Mouse (Mus musculus) limb, embryonic 12.5 days (tissue): Measurements from ENCODE around the gene Zfp292. TPM values are rescaled to one million over a fixed set of nuclear protein-coding genes. Genes with fewer than 3 reads are reported as not detected.

Experiments used
- ATAC-seq: fragments of 200-750 bp; cut with Nextera tagmentation; 2 replicates; pipeline ENCODE4 v1.8.0; 2017; ENCODE audit warnings: low read depth, moderate TSS enrichment; ENCODE audit not compliant: insufficient number of reproducible peaks, insufficient read depth, low FRiP score, low TSS enrichment
- H3K27ac ChIP-seq: fragments of 300-500 bp; sonication (generic); 2 replicates; pipeline ENCODE4 v1.5.1; 2016; ENCODE audit warnings: mild to moderate bottlenecking, moderate library complexity
- H3K27me3 ChIP-seq: fragments of 300-500 bp; sonication (generic); 2 replicates; pipeline ENCODE4 v1.6.1; 2016; ENCODE audit warnings: mild to moderate bottlenecking, moderate library complexity
- H3K36me3 ChIP-seq: fragments of 300-500 bp; sonication (generic); 2 replicates; pipeline ENCODE4 v1.6.1; 2016; ENCODE audit warnings: mild to moderate bottlenecking, moderate library complexity
- H3K4me1 ChIP-seq: fragments of 300-500 bp; sonication (generic); replicated peaks from 2 replicates; pipeline ENCODE4 v1.6.1; 2016
- H3K4me2 ChIP-seq: fragments of 300-500 bp; sonication (generic); 2 replicates; pipeline ENCODE4 v1.6.1; 2016; ENCODE audit warnings: mild to moderate bottlenecking, moderate library complexity
- H3K4me3 ChIP-seq: fragments of 300-500 bp; sonication (generic); replicated peaks from 2 replicates; pipeline ENCODE4 v1.5.1; 2016; ENCODE audit warnings: mild to moderate bottlenecking
- H3K9ac ChIP-seq: fragments of 300-500 bp; sonication (generic); replicated peaks from 2 replicates; pipeline ENCODE4 v1.6.1; 2016; ENCODE audit warnings: mild to moderate bottlenecking, moderate library complexity
- H3K9me3 ChIP-seq: fragments of 300-500 bp; sonication (generic); 2 replicates; pipeline ENCODE4 v1.6.1; 2016; ENCODE audit warnings: mild to moderate bottlenecking, moderate library complexity
- WGBS: fragments of 180-500 bp; shearing (Covaris S2); methylation state at CpG from one replicate; pipeline ENCODE4 v1.1.7; 2016; 5-methylcytosine and 5-hydroxymethylcytosine counted together
- polyA plus RNA-seq: library from polyadenylated mRNA; unstranded; fragments of >200 nt; fragmentation: Nextera tagmentation; extraction: Ambion mirVana; gene quantifications from 2 replicates; pipeline ENCODE4 v1.2.1, GENCODE M21; 2016

Zfp292 gene
- polyA plus RNA-seq, 1 experiment from 2014 or later, result 31.7 TPM

DNA sequence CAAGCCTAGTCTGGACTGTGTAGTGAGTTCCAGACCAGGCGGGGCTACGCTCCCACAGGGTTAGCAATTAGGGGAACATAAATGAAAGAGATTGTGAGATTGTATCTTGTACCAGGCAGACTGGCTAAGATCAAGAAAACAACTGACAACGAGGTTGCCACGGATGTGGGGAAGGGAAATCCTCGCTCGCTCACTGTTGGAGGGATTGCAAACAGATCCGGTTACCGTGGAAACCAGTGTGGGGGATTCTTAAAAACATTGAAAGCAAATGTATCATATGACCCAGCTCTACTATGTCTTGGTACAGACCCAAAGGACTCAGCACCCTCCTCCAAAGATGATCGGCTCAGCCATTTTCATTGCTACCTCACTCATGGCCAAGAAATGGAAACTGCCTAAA is 17.4 kb upstream of the Zfp292 start:
- ATAC-seq, result no peak
- H3K4me1 ChIP-seq, result no peaks in the 10 kb centered on the region
- WGBS, result 64% methylated on average over 9 of the region's 9 CpGs
- H3K9ac ChIP-seq, result no peak overlapping the region
- no peaks in the 10 kb centered on the region for H3K27me3 ChIP-seq
- H3K36me3 ChIP-seq, result no peaks in the 10 kb centered on the region
- no peak overlapping the region for H3K4me3 ChIP-seq
- H3K4me2 ChIP-seq, result no peak overlapping the region
- no peaks in the 10 kb centered on the region for H3K9me3 ChIP-seq
- H3K27ac ChIP-seq, result no peak overlapping the region

DNA sequence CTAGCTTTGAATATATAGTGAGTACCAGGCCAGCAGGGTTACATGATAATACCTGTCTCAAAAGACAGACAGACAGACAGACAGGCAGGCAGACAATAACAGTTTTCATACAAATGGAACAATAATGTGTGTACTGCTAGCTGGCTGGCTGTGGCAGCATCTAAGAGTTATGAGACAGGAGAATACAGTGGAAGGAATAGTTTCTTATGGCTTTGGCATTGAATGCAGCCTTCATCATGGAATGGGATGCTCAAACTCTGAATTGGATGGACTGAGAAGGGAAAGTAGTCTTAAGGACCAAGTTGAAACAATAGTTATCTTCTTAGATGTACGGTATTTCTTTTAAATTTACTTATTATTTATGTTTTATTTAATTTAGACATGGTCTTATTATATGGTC is 16.6 kb upstream of the Zfp292 start:
- Histone ChIP-seq H3K4me1 (no peaks in the 10 kb centered on the region), H3K4me2 (no peak overlapping the region), H3K36me3 (no peaks in the 10 kb centered on the region), H3K27me3 (no peaks in the 10 kb centered on the region), H3K27ac (no peak overlapping the region), H3K9ac (no peak overlapping the region), H3K4me3 (no peak overlapping the region), H3K9me3 (no peaks in the 10 kb centered on the region)
- ATAC-seq, result no peak
- WGBS, result 91% methylated on average over 1 of the region's 1 CpGs

DNA sequence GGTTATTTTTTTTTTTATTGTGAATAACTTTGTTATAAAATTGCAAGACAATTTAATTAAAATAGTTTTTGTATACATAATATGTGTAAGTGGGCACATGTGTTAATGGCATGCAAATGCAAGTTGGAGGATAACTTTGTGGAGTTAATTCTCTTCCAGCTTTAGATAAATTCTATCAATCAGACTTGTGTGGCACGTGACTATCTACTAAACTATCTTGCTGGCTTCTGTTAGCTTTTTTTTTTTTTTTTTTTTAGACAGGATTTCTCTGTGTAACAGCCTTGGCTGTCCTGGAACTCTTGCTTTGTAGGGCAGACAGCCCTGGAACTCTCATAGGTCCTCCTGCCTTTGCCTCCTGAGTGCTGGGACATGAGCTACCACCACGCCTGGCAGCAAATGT is 15.7 kb upstream of the Zfp292 start:
- H3K4me3 ChIP-seq, result no peak overlapping the region
- no peak overlapping the region for H3K9ac ChIP-seq
- 58% methylated on average over 2 of the region's 2 CpGs for WGBS
- no peaks in the 10 kb centered on the region for H3K36me3 ChIP-seq
- H3K27ac ChIP-seq, result no peak overlapping the region
- no peaks in the 10 kb centered on the region for H3K9me3 ChIP-seq
- H3K27me3 ChIP-seq, result no peaks in the 10 kb centered on the region
- no peak for ATAC-seq
- H3K4me1 ChIP-seq, result no peaks in the 10 kb centered on the region
- H3K4me2 ChIP-seq, result no peak overlapping the region

DNA sequence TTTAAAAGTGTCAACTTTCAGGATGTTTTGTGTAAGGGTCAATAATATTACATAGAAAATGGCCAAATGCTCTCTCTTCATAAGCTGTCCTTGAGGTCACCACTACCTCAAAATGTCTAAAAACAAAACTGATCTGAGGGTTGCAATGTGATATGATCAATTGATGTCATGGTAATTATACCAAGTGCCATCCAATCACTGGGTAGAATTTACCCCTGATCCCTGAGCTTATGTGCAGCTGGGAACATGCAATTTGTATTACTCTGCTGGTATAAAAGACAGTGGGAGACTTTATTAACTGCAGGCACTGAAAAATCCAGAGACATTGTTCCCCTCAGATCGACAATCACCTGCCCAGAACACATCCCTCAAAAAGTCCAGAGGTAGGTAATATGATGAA is 10.7 kb upstream of the Zfp292 start, which contains the start of gene Cga:
Gene Cga, plus strand, starts transcription at position 301 of the 400 bp plus-strand sequence.
- 66% methylated on average over 1 of the region's 1 CpGs for WGBS
- no peak for ATAC-seq
- Histone ChIP-seq H3K36me3 (no peaks in the 10 kb centered on the region), H3K4me3 (no peak within 1 kb of the TSS), H3K9me3 (no peaks in the 10 kb centered on the region), H3K27ac (no peak within 1 kb of the TSS), H3K4me2 (no peak within 1 kb of the TSS), H3K27me3 (peaks cover 28% of the 10 kb centered on the region), H3K4me1 (no peaks in the 10 kb centered on the region), H3K9ac (no peak within 1 kb of the TSS)

DNA sequence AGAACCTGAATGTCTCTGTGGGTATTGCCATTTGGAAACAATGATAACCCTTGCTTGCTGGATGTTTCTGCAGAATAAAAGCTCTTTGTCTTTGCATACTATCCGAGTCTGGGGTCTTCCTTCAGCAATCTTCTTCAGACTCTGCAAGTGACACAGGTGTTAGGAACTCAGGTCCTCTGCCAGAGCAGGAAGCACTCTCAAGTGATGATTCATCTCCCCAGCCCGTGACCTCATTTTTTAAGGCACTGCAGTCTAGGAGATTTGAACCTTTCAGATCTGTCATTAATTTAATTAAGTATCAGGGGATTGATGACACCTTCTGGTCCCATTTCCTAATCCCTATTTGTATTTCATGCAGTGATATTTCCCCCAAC is 7.0 kb upstream of the Zfp292 start:
- H3K36me3 ChIP-seq, result no peaks in the 10 kb centered on the region
- no peak overlapping the region for H3K4me2 ChIP-seq
- H3K9ac ChIP-seq, result no peak overlapping the region
- H3K4me1 ChIP-seq, result peaks cover 6% of the 10 kb centered on the region; the same call in 1 of the 2 replicates
- peaks cover 28% of the 10 kb centered on the region for H3K27me3 ChIP-seq
- no peak overlapping the region for H3K27ac ChIP-seq
- no peaks in the 10 kb centered on the region for H3K9me3 ChIP-seq
- 16% methylated on average over 2 of the region's 2 CpGs for WGBS
- no peak overlapping the region for H3K4me3 ChIP-seq
- no peak for ATAC-seq

DNA sequence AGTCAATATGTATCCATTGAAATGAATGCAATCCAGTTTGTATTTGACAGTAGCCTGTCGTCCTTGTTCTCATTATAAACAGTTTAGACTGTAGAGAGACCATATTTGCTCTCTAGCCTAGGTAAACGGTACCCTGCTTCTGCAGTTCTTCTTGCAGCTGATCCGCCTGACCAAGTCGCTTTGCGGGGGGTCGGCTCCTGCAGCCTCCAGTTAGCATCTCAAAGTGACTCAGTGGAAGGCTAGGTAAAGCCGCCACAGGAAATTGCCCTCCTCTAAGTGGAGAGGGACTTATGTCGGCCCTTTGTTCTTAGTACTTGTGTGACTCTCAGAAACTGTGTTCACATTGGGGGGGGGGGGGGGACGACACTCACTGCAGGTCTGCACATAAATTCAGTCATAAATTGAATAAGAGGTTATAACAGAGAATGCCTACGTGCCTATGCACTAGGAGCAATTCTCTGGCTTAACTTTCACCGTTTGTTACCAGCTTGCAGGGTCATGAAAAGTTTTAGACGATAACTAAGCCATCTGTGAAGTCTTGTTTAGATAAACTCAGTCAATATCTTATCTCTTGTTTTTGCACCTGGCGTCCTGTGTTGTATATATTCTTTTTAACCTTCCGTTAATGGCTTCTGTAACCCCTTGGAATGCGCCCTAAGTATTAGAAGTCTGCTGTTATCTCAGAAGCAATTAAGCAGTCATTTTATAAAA is 6.5 kb upstream of the Zfp292 start:
- H3K4me2 ChIP-seq, result no peak overlapping the region
- no peak for ATAC-seq
- 4% methylated on average over 15 of the region's 15 CpGs for WGBS

DNA sequence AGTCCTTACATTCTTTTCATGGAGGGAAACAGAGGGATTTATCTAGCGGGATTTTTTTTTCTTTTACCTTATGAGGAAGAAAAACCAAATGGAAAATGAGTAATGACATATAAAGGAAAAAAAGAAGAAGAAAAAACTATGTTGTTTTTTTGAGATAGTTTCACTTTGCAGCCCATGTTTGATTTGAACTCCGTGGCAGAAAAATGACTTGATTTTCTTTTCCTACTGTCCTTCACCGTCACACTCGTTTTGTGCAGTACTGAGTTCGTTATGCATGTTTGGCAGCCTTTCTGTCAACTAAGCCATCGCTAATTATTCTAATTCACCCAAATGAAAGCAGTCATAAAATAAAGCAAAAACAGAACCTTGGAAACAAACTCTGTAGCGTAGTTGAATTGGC is 4.5 kb upstream of the Zfp292 start:
- H3K4me3 ChIP-seq, result peak overlapping the region; percentile 69
- no peak overlapping the region for H3K27ac ChIP-seq
- H3K4me1 ChIP-seq, result peaks cover 6% of the 10 kb centered on the region
- ATAC-seq, result no peak
- 8% methylated on average over 7 of the region's 7 CpGs for WGBS
- no peaks in the 10 kb centered on the region for H3K36me3 ChIP-seq
- peak overlapping the region; percentile 81 for H3K9ac ChIP-seq
- H3K9me3 ChIP-seq, result no peaks in the 10 kb centered on the region
- peaks cover 28% of the 10 kb centered on the region for H3K27me3 ChIP-seq
- H3K4me2 ChIP-seq, result peak overlapping the region; percentile 85

More for the DNA sequence above, 6.5 kb upstream of the Zfp292 start:
- no peaks in the 10 kb centered on the region for H3K36me3 ChIP-seq
- no peaks in the 10 kb centered on the region for H3K9me3 ChIP-seq
- peaks cover 6% of the 10 kb centered on the region; the same call in 1 of the 2 replicates for H3K4me1 ChIP-seq
- H3K27ac ChIP-seq, result no peak overlapping the region
- no peak overlapping the region for H3K4me3 ChIP-seq
- H3K9ac ChIP-seq, result no peak overlapping the region
- H3K27me3 ChIP-seq, result peaks cover 28% of the 10 kb centered on the region

DNA sequence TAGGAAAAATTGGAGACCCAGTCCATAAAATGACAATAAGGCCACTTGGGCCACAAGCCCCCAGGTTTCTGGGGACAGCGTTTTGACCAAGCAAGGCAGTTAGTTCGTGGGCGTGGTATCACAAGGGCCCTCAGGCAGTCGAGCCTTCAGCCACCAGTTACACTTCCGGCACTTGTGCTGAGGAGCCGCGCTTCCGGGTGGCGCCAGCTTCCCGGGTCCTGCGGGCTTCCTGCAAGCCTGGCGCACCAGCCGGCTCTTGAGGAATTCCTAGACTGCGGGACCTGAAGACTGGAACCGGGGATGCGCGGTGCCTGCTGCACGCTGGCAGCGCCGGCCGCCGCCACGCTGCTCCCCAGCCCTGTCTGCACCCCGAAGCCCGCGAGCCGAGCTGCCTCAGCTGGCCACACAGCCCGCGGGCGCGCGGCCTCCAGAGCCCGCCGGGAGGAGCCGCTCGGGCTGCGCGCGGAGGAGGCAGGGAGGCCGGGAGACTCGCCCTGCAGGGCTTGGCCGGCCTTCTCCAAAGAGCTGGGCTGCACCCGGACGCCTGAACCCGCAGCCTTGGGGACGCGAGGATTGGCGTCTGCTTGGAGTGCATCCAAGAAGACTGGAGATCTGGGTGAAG is 3.8 kb upstream of the Zfp292 start:
- ATAC-seq, result peak; percentile 75
- Histone ChIP-seq H3K4me3 (peak overlapping the region; percentile 69), H3K27ac (peak overlapping the region; percentile 92), H3K27me3 (peaks cover 26% of the 10 kb centered on the region), H3K4me2 (peak overlapping the region; percentile 85), H3K9ac (peak overlapping the region; percentile 81), H3K9me3 (no peaks in the 10 kb centered on the region), H3K36me3 (no peaks in the 10 kb centered on the region), H3K4me1 (peaks cover 7% of the 10 kb centered on the region)
- under 1% methylated on average over 48 of the region's 48 CpGs for WGBS

DNA sequence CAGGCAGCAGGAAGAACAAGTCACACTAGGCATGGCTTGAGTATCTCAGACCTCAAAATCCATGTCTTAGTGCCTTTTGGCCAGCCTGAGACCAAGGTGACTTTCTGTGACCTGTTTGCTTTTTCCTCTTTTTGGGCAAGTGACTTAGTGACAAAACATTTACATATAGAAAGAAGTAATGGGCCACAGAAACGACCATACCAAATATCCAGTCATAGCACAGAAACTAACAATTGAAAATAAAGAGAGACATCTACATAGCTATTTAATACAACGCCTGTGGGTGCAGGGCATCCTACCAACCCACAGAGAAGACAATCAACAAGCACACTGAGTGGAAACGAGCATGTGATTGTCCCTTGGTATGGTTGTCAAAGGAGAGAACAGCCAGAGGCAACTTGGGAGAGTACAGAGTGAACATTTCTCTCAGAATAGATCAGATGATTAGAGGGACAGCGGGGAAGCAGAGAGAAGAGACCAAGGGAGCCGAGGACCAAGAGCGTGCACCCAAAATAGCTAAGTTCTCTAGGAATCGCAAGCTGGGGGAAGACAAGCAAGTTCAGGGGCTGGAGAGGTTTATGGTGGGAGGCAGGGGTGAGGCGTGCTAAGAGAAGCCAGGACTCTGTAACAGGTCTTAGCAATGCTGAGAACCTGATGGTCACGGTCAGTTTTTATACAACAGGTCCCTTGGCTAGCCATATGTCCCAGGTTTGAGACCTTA is 3.0 kb upstream of the Zfp292 start:
- peak overlapping the region; percentile 69 for H3K4me3 ChIP-seq
- no peak for ATAC-seq

DNA sequence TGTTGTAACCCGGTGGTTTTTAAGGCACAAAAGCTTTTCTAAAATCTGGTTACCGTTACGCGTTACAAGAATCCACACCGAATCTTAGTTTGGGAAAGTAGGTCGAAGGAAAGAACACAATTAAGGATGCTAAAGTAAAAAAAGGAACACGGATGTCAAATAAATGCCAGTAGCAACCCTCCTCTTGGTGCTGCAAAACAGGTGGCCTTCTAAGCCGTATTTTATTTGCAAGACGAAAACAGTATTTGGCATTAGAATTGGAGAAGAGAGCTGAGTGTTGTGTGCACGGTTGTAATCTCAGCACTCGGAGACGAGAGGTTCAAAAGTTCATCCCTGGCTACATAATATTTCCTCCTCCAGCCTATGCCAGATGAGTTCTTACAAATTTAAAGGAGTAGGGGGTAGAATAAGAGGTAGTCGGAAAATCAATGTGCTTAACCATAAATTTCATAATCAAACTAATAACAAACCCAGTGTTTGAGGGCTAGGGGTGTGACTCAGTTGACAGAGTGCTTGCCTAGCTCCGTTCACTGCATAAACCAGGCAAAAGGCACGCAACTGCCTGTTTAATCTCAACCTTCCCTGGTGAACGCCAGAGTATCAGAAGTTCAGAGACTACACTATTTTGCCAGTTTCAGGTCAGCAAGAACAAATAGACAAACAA is 738 bp upstream of the Zfp292 start:
- Histone ChIP-seq H3K36me3 (peaks cover 6% of the 10 kb centered on the region), H3K9ac (peak overlapping the region; percentile 99), H3K4me3 (peak overlapping the region; percentile 95), H3K27ac (peak overlapping the region; percentile 98), H3K9me3 (no peaks in the 10 kb centered on the region), H3K4me1 (peaks cover 17% of the 10 kb centered on the region), H3K27me3 (peaks cover under 1% of the 10 kb centered on the region; the same call in 1 of the 2 replicates), H3K4me2 (peak overlapping the region; percentile 73)
- no peak for ATAC-seq
- WGBS, result 32% methylated on average over 16 of the region's 16 CpGs

More for the DNA sequence above, 3.0 kb upstream of the Zfp292 start:
- no peaks in the 10 kb centered on the region for H3K9me3 ChIP-seq
- WGBS, result 60% methylated on average over 9 of the region's 9 CpGs
- peaks cover 18% of the 10 kb centered on the region for H3K27me3 ChIP-seq
- no peak overlapping the region for H3K9ac ChIP-seq
- H3K36me3 ChIP-seq, result no peaks in the 10 kb centered on the region
- peaks cover 15% of the 10 kb centered on the region for H3K4me1 ChIP-seq
- H3K27ac ChIP-seq, result peak overlapping the region; percentile 92
- H3K4me2 ChIP-seq, result peak overlapping the region; percentile 85

DNA sequence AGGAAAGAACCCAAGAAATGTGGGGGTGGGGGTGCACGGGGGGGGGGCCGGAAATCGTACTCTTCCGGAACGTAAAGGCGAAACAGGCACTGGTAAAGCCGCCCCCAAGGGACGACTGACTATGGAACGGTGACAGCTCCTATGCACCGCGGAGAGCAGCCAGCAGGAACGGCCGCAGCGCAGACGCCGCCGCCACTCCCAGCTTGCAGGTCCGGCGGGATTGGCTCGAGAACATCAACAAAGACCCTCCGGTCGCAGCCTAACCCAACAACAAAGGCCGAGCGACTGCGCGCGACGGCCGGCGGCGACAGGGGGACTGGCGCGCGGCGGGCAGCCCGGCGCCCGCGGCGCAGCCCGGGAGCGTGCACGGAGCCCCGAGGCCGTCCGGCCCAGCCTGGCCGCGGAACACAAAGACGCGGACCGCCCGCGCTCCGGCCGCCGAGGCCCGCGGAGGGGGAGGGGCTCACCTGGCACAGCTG is 430 bp downstream of the Zfp292 start:
- Histone ChIP-seq H3K27me3 (no peaks in the 10 kb centered on the region), H3K36me3 (peaks cover 17% of the 10 kb centered on the region), H3K9me3 (peaks cover 8% of the 10 kb centered on the region; the same call in 1 of the 2 replicates), H3K9ac (peak overlapping the region; percentile 99), H3K4me3 (peak overlapping the region; percentile 95), H3K27ac (peak overlapping the region; percentile 98), H3K4me1 (peaks cover 17% of the 10 kb centered on the region), H3K4me2 (peak overlapping the region; percentile 73)
- WGBS, result under 1% methylated on average over 44 of the region's 58 CpGs
- ATAC-seq, result peak; percentile 58
